Mouse (Mus musculus): ENCODE results near the gene Ttpal. TPM values are rescaled to one million over a fixed set of nuclear protein-coding genes. Genes with fewer than 3 reads are reported as not detected.
A peak's percentile ranks its signal among the peaks of the same experiment; 100 is the strongest.
"Not testable (repeated sequence)": the region's sequence is repeated elsewhere in the genome, so short reads cannot be mapped to it uniquely, and the experiment has no call there.

The Ttpal gene
- polyA plus RNA-seq, 2 experiments from 2014 or later, result 43.3 to 74.1 TPM

DNA sequence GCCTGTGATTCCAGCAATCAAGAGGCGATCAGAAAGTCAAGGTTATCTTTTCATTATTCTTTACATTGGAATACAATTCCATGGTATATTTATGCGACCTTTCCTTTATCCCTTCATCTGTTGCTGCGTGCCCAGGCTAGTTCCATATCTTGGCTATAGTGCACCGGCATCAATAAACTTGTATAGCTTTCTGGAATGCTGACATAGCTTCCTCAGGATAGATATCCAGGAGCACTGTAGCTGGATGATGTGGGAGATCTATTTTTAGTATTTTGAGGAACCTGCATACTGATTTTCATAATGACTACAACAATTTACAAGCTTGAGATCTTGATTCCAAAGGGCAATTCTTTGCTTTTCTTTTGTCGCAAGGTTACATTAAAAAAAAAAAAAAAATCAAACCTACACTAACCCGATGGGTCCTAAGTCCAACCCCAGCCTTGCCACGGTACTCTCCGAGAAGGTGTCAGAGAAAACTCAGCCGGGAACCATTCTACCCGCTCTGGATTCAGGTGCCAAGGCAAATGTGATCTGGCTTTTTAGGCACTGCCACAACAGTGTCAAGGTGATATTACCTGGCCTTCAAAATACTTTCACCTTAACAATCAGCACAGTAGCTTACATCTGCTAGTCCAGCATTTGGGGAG lies 8.4 kb upstream of the Ttpal start:
- ATAC-seq, result no peak

DNA sequence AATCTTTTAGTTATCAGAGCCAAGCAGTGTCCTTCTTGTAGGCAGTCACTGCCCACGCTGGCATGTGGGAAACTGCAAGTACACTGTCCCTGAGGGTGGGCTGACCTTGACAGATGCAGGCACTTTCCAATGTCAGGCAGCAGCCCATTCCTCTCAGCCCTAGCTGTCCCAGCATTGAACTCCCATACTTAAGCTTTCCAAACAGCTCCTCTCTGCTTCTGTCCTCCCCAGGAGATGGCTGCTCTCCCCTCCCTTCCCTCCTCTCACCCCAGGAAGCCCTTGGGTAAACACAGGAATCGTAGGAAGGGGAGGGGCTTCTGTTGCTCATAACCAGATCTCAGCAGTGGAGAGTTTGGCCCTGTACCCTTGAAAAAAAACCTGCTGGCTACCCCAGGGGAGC lies 7.0 kb upstream of the Ttpal start:
- no peak for ATAC-seq

GRCm38 (mm10) chr2:163596057-163596872 lies 5.8 kb upstream of the Ttpal start:
- no peak for ATAC-seq

- ATAC-seq, result no peak
Measured at GRCm38 (mm10) chr2:163596873-163597155, 5.3 kb upstream of the Ttpal start.

DNA sequence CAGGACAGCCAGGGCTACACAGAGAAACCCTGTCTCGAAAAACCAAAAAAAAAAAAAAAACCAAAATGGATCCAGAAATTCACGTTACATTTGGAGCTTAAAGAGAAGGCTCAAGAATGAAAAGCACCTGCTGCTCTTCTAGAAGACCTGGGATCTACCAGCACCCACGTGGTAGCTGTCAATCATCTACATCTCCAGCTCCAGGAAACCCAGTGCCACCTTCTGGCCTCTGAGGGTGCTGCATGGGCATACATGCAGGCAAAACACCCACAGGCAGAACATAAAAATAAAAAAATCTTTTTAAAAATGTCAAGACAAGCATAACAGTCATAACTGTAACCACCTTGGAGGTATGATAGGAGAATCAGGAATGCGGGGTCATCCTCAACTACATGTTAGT lies 4.5 kb upstream of the Ttpal start:
- ATAC-seq, result peak; percentile 16

DNA sequence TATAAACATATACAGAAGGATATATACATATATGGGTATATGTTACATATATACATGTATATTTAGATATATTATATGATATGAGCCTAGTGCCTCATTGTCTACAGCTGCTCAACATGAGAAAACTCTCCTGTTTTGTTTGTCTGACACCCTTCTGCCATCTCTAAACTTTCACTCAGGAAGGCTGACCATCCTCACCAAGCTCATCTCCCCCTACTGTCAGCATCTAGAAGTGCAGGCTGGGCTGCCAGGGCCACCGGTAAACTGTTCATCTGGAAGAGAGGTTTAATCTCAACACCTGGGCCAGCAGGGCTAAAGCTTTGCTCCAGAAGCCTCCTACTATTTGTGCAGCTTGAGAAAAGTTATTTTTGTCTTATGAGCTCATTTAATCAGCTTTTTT lies 2.9 kb upstream of the Ttpal start:
- no peak for ATAC-seq

DNA sequence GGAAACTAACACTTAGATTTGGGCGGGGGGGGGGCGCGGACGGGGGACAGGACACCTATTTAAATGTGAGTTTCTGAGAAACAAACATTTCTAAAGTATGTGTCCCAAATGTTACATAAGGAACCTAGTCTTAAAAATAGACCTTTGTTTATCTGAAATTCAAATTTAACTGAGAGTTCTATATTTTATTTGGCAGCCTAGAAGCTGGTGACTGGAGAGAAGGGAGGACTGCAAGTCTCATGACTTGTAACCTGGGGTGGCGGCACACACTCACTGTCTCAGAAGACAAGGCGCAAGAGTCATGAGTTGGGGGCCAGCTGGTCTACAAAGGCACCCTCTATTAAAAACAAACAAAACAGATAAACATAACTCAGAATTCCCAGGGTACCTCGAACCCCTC lies 1.0 kb upstream of the Ttpal start:
- no peak for ATAC-seq

GRCm38 (mm10) chr2:163601712-163602100 lies 408 bp upstream of the Ttpal start:
- no peak for ATAC-seq

GRCm38 (mm10) chr2:163606161-163606560 lies 4.0 kb downstream of the Ttpal start:
- no peak for ATAC-seq

DNA sequence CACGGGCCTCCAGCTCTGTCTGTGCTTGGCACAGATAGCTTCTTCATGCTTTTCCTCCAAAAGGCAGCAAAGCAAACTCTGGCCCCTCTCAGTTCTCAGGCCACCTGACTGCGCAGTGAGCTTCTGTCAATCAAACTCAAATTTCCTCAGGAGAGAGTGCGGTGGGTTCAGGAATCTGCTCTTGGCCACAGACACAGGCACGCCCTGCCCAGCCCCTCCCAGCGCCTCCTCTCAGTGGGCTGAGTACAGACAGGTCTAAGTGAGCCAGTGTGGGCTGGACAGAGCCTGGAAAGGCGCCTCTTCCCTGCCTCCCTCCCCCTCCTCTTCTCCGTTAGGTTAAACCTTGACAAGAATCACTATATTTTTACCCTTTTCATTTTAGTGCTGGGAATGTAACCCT lies 5.9 kb downstream of the Ttpal start:
- ATAC-seq, result no peak

GRCm38 (mm10) chr2:163609281-163609975 lies 7.3 kb downstream of the Ttpal start:
- ATAC-seq, result no peak

DNA sequence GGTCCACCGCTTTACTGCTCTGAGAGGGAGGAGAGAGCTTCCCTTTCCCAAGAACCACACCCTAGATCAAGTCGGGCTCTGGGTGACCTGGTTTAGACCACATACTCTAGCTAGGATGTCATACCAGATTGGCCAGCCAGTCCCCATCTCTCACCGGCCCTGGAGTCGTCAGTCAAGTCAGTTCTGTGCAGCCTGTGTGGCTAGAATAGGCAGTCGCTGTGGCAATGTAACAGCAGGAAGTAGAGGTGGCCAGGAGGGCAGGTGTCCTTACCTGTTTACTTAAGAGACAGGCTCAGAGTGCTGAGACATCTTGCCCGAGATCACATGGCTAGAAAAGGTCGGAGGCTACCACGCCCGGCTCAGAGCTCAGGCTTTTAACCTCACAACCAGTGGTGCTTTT lies 9.1 kb downstream of the Ttpal start:
- no peak for ATAC-seq

DNA sequence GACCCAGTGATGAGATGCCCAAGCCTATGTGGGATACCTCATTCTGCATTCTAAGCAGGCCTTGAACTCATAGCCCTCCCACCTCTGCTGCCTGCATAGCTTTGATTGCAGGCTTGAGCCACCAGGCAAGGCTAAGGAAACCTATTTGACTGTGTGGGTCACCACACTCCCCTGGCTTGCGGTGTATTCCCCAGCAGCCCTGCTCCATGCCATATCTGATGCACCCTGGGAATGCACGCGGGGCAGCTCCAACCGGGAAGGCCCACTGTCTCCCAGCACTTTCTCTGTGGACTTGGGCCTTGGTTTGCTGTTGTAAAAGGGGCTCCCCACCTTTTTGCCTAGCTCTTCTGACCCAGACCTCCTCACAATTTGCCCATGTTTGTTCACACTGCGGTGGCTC lies 11.1 kb downstream of the Ttpal start:
- ATAC-seq, result no peak

DNA sequence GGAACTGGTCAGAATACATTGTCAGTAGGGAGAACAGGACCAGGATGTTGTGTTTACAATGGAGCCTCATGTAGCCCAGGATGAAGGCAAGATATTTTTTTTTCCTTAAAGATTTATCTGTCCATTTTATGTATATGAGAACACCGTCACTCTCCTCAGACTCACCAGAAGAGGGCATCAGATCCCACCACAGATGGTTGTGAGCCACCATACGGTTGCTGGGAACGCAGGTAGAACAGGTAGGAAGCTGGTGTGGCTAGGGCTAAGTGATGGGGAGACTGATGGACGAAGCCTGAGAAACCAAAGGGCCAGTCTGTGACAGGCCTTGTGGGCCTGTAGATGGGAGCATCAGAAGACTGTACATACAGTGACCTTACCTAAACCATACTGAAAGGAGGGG lies 11.9 kb downstream of the Ttpal start:
- no peak for ATAC-seq

- ATAC-seq, result no peak
Measured at GRCm38 (mm10) chr2:163615401-163615800, 13.3 kb downstream of the Ttpal start.

GRCm38 (mm10) chr2:163615906-163616651 lies 14.0 kb downstream of the Ttpal start:
- no peak for ATAC-seq

DNA sequence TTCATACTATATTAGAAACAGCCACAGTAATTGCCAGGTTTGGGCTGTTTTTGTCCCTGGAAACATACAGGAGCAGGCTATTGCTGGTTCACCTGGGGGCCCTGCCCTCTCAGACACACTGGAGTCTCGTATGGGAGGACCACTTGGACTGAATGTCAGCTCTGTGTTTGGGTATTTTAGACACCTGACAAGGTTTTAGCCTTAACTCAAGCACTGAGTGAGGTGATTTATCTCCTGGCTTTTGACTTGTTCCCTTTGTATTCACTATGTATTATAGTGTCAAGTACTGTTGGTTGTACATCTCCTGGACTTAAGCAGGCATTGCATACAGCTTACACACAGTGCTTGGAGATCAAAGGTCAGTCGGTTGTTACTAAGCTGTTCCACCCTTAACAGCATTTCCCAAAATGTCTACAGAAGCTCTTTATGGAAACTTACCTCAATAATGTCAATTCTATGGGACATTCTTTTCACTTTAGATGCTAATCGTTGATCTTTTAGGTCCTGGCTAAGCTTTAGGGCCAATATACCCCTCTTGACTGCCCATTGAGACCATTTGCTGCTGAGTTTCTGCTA lies 14.6 kb downstream of the Ttpal start:
- ATAC-seq, result no peak

DNA sequence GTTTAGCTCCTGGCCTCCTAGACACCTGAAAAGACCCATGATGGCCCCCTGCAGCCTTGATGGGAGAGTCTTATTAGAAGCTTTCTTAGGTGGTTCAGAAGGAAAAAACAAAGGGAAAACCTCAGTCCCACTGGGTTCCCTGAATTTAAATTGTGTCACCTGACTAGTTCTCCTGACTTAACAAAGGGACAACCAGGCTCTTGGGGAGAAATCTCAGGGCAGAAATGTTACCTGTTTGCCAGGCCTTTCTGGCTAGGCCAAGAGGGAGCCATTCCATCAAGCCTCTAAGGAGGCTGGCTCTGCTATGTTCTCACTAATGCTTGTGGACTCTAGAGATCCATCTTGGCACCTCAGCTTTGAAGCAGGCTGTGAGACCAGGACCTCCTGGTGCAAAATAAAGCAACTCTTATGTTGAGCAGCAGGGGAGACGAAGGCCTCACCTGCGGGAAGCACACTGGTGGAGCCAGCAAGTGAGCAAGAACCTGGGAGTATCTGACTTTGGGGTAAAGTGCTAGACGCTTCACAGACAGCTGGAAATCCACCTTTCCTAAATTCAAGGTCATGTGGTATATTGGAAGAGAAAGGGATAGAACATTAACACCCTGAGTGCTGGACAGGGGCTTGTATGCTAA lies 15.2 kb downstream of the Ttpal start:
- ATAC-seq, result no peak

GRCm38 (mm10) chr2:163617874-163618273 lies 15.8 kb downstream of the Ttpal start:
- no peak for ATAC-seq

DNA sequence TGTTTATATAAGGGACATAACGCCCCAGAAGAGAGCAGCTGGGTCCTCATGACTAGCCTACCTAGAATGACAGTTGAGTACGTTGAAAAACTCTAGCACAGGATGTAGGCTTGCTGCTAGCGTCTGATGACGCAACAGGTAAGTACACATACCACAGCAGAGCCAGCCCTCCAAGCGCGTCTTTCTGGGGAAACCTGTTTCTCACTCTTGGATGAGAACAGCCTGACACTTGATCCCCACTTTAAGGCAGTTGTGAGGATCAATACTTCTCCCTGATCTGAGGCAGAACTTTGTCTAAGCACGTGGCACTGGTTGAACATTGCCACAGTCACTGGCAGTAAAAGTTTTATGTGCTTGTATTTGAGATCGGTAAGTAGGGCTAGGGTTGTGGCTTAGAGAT lies 18.3 kb downstream of the Ttpal start:
- ATAC-seq, result no peak

- ATAC-seq, result not testable (repeated sequence)
Measured at GRCm38 (mm10) chr2:163621401-163621800, 19.3 kb downstream of the Ttpal start.

- ATAC-seq, result no peak
Measured at GRCm38 (mm10) chr2:163631223-163631622, 29.1 kb downstream of the Ttpal start.

Measured in CD4-positive, CD25-positive, alpha-beta regulatory T cell, adult 4 months (primary cell).